Mouse (Mus musculus) megakaryocyte, embryonic 14.5 days (primary cell): ENCODE data around the gene Sost.

Experiments used
- FLI1 ChIP-seq: IDR thresholded peaks from 2 replicates; pipeline ENCODE4 v1.6.1; 2012; ENCODE audit warnings: low read length, inconsistent platforms, mixed read lengths
- GATA1 ChIP-seq: IDR thresholded peaks from 3 replicates; pipeline ENCODE4 v1.6.1; 2012; ENCODE audit warnings: mixed read lengths, low read length, inconsistent platforms, borderline replicate concordance

DNA sequence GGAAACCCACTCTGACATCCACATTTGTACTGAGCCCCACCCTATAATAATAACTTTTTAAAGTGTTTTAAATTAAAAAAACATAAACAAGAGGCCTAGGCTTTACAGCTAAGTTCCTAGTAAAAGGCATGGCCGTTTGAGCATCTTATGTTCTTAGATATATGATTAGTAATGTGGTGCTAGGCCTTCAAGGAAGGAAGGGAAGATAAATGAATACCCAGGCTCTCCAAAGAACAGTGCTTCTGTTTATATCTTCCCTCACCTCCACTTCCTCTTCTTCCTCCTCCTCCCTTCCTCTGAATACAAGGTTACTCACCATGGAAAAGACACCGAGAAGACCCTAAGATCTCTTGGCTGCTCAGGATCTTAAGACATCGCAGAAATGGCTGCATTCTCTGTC lies 25.0 kb upstream of the Sost start:
- TF ChIP-seq FLI1, result no peak
- no peak for TF ChIP-seq GATA1
